Mouse (Mus musculus) CD4-positive, CD25-positive, alpha-beta regulatory T cell, adult 4 months (primary cell): ENCODE data around the gene Kat2a. TPM values are rescaled to one million over a fixed set of nuclear protein-coding genes. Genes with fewer than 3 reads are reported as not detected.

Experiments
- ATAC-seq: one replicate; pipeline ENCODE4 v1.8.0; 2017
- polyA plus RNA-seq, 2 experiments: library from polyadenylated mRNA; unstranded; fragments of 100-300 nt; shearing (Covaris generic); gene quantifications; one replicate each; pipeline ENCODE4 v1.2.1; 2017

Kat2a gene
- 10 to 100 TPM; 11.1 to 13.2 TPM for polyA plus RNA-seq

- peak; percentile 63 for ATAC-seq
Observed at GRCm38 (mm10) chr11:100711783-100712615, at the start of gene Kat2a. Gene Kat2a (minus strand): TSS chr11:100712465.

- peak; percentile 62 for ATAC-seq
Observed at GRCm38 (mm10) chr11:100761547-100762045, 49.3 kb upstream of the Kat2a start.

DNA sequence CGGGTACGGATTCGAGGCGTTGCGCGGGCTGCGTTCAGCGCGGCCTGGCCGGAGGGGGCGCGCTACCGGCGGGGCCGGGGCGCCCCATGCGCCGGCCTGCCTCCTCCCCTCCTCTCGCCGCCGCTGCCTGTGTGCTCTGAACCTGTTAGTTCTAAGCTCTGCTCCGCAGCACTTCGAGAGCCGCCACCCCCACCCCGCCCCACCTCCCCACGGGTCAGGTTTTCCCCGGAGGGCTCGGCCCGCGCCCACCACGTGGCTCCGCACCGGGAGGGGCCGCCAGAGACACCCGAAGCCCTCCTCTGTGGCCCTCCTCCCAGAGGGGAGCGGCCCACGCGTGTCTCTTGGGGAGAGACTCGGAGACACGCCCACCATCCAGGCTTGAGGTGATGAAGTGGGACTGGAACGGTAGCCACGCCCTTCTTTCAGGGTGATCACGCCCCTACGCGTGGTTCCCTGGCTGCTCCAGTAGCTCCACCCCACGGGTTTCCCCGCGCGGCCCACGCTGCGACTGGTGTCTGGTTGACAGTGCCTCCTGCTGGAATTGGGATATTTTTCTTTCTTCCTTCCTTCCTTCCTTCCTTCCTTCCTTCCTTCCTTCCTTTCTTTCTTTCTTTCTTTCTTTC, 47.5 kb upstream of the Kat2a start, which contains the start of gene Kcnh4:
Gene Kcnh4, minus strand, starts transcription at position 332 of the 623 bp plus-strand sequence.
- ATAC-seq = peak; percentile 81

DNA sequence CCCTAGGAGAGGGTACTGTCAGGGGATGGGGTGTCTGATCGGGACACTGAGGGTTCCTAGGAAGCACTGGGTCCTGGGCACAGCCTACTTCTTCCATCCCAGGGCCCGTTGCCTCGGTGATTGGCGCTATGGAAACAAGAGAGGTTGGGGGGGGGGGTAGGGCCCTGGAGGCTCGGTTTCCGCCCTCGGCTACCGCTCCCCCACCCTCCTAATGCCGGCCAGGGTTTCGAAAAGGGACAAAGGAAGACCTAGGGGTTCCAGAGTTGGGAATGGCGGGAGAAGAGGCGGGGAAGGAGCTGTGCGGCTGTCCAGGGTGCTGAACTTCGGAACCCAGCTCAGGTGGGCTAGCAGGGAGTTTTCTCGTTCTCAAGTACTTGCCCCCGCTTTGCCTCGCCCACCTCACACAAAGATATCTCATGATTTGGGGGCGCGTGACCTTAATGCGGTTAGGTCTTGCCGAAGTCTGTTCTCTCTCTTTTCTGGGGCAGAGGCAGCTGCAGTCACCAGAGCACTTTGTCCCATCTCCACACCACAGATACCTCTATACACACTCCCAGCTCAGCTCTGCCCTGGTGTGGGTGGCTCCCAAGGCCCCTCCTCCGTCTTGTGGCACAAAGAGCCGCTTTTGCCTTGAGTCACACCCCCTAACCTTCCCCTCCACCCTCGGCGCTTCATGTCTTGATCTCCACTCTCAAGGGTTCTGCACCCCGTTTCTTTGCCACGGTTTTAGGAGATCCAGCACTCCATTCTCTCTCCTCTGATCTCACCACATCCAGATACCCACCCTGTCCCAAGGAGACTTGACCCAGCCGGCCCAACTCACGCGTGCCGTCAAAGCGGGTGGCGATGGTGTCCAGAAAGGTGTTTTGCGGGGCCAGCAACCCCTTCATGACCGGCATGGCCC, 46.7 kb upstream of the Kat2a start:
- no peak for ATAC-seq

DNA sequence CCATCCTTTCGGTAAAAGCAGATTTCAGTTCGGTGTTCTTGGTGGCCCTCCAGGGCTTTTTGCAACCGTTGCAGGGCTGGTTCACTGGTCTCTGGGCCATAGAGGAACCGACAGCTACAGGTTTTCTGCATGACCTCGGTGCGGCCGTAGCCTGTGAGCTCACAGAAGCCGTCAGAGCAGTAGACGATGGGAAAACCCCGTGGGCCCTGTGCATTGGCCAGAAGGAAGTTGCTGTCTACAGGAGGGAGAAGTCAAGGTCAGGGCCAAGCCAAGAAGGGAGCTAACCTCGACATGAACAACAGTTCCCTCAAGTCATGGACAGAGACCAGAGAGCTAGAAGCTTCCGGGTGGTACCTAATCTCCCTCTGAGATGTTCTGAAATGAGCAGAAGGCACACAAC, 45.3 kb upstream of the Kat2a start:
- ATAC-seq = no peak

DNA sequence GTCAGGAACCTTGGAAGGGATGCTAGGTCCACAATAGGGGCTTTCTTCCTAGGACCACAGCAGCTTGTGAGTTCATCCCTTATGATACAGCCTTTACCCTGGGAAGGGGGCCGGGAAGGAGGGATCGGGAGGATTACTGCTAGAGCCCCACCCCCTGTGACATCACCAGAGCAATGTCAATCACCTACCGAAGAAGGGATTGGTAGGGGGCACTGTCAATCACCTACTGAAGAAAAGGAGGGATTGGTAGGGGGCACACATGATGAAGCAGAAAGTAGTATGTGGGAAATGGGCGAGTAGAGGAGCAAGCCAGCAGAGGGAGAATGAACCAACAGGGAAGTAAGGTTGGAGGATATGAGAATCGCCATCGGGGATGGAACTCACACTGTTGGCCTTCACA, 44.2 kb upstream of the Kat2a start:
- ATAC-seq = no peak

DNA sequence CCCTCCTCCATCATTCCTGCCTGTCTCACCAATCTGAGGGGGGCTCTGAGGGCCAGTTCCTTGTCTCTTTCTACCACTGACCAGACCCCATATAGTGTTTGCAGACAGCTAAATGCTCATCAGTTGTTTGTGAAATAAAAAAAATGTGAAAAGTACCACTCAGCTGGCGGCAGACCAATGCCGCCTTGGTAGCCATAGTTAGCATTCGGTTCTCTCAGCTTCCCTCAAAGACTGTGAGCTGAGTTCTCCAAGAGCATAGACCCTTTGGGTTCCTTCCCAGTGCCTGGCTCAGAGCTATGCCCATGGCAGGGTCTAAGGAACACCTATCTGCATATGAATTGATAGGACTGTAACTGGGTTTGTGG, 42.4 kb upstream of the Kat2a start:
- ATAC-seq = no peak

- ATAC-seq = no peak
Observed at GRCm38 (mm10) chr11:100754021-100754692, 41.9 kb upstream of the Kat2a start.

DNA sequence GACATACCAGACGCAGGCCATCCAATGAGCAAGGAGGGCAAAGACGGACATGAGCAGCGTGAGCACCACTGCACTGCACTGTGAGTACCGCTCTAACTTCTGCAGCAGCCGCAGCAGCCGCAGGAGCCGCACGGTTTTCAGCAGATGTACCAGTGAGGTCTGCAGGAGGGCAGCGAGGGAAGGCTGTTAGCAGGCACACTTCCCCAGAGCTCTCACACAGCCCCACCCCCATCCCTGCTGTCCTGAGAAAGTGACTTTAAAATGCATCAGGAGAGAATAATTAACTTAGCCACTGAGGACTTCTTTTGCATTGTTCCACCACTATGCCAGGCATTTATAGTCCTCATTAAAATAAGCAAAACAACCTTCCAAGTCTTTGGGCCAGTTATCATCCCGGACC, 40.0 kb upstream of the Kat2a start:
- no peak for ATAC-seq

- no peak for ATAC-seq
Observed at GRCm38 (mm10) chr11:100750127-100750526, 37.9 kb upstream of the Kat2a start.

DNA sequence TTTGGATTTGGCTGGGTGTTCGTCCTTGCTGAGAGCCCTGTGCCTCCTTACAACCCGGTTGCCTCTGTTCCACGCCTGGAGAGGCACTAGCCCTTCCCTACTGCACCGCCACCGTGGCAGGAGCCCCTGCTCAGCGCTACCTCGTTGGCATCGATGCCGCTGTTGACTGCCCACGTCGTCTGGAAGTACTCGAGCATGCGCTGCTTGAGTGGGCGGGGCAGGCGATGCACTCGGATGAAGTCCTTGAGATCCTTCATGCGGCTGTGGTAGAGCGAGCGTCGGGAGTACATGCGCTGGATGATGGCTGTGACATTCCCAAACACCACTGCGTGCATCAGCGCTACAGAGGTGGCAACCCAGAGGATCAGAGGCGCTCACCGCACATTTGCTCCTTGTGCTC, 37.2 kb upstream of the Kat2a start:
- ATAC-seq = no peak

DNA sequence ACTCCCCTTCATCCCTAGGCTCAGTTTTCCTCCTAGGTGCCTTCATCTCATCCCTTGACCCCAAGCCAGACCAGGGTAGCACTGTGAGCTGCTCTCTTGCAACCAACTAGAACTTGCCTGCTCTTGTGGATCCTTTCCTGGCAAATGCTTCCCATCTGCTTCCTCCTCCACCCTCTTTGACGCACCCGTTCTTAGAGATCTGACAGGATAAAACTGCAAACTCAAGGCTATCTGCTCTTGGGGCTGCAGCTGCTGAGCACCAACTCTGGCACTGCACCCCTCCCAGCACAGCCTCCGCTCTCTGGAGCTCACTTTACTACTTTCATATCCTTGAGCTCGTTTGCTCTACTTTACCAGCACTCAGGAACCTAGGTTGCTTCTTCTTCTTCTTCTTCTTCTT, 36.4 kb upstream of the Kat2a start:
- ATAC-seq = no peak

- ATAC-seq = no peak
Observed at GRCm38 (mm10) chr11:100747114-100747513, 34.8 kb upstream of the Kat2a start.

- ATAC-seq = no peak
Observed at GRCm38 (mm10) chr11:100746546-100746945, 34.3 kb upstream of the Kat2a start.

DNA sequence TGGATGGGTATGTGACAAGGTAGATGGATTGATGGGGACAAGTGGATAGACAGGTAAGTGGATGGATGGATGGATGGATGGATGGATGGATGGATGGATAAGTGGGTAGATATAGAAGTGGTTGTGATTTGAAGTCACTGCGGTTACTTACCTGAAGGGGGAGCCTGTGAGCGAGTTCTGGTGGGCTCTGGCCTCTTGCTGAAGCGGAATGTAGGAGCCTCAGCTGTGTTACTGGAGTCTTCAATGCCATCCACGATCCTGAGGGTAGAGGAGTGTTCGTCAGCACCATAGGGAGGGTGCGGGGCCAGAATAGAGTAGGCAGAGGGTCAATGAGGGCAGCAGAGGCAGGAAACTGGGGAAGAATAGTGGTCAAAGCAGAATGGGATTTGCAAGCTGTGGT, 32.8 kb upstream of the Kat2a start:
- ATAC-seq = peak; percentile 65

- ATAC-seq = no peak
Observed at GRCm38 (mm10) chr11:100741348-100741747, 29.1 kb upstream of the Kat2a start.

- ATAC-seq = no peak
Observed at GRCm38 (mm10) chr11:100738749-100739148, 26.5 kb upstream of the Kat2a start.

DNA sequence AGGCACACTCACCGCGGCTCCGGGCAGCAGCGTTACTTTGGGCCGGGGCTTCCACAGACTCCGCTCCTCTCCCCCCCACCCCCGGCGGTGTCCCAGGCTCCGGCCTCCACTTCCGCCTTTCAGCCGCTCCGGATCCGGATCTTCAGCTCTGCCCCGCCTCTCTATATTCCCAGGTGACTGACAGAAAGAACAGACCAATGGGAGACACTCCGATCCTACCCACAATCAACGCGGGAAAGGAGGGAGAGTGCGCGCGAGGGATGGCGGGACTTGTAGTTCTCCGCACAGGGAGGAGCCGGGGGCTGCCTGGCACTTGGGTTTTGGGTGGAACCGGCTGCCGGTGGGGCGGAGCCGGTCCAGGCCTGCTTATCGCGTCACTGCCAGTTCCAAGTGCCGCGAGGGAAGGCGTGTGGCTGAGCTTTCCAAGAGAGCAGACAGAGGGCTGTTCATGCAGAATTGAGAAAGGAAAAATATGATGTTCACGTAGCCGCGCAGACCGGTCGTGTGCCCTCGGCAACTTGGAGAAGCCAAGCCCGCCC, 25.9 kb upstream of the Kat2a start, which contains the start of gene Rab5c:
Gene Rab5c, minus strand, starts transcription at position 150 of the 539 bp plus-strand sequence.
- ATAC-seq = peak; percentile 97

- ATAC-seq = no peak
Observed at GRCm38 (mm10) chr11:100737105-100737733, 25.0 kb upstream of the Kat2a start.

DNA sequence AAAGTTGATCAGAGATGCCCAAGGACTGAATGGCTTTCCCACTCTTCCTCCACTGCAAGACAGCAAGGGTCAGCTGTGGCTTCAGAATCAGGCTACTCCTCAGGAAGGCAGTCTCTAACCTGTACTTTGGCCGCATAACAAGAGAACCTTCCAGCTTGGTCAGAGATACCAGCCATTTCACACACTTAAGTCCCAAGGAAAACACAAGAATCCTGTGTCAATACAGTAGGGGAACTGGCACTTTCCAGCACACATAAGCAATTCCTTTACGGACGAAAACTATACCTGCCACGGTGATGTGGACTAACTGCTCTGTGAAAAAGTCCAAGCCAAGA, 24.4 kb upstream of the Kat2a start:
- no peak for ATAC-seq

GRCm38 (mm10) chr11:100735954-100736745, 23.9 kb upstream of the Kat2a start:
- ATAC-seq = no peak
